Mouse (Mus musculus): ENCODE data around the gene Gm13289.

DNA sequence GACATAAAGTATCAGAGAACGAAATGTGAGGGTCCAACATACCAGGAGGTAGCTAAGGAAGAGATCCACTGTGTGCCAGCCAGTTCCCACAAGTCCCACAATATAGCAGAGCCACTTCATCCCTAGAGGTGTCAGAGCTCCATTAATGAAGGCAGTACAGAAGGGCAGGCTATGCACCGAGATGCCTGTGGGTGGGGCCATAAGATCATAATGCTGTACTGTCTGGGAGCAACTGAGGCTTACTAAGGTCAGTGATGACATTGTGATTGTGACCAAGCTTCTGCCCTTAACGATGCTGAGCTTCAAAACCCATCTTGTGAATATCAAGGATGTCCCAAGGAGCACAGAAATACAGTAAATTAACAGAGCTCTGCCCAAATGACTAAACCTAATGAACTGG lies 32.5 kb upstream of the Gm13289 start:
- TF ChIP-seq POLR2A (IDR thresholded peaks at IDR 0.05; ENCODE audit: borderline replicate concordance, extremely low read depth, low read depth, low read length) (no peak), CTCF (IDR thresholded peaks at IDR 0.05; ENCODE audit: insufficient read depth, low read length) (peak; percentile 37; the same call in 1 of the 2 replicates)
